Mouse (Mus musculus): ENCODE measurements around the gene Hoxc8.

Gene Hoxc8

GRCm38 (mm10) chr15:102990461-102991397, at the start of gene Hoxc8:
Gene Hoxc8 (plus strand): TSS chr15:102990607.
- Histone ChIP-seq H3K36me3 (ENCODE audit: control insufficient read depth, insufficient read depth, low read length, poor library complexity, severe bottlenecking) (no peaks in the 10 kb centered on the region), H3K27me3 (ENCODE audit: control insufficient read depth, insufficient read depth, low read length, poor library complexity, severe bottlenecking) (peaks cover 3% of the 10 kb centered on the region; the same call in 1 of the 2 replicates)
- no peak for DNase-seq (ENCODE audit: low read depth, low spot score)

DNA sequence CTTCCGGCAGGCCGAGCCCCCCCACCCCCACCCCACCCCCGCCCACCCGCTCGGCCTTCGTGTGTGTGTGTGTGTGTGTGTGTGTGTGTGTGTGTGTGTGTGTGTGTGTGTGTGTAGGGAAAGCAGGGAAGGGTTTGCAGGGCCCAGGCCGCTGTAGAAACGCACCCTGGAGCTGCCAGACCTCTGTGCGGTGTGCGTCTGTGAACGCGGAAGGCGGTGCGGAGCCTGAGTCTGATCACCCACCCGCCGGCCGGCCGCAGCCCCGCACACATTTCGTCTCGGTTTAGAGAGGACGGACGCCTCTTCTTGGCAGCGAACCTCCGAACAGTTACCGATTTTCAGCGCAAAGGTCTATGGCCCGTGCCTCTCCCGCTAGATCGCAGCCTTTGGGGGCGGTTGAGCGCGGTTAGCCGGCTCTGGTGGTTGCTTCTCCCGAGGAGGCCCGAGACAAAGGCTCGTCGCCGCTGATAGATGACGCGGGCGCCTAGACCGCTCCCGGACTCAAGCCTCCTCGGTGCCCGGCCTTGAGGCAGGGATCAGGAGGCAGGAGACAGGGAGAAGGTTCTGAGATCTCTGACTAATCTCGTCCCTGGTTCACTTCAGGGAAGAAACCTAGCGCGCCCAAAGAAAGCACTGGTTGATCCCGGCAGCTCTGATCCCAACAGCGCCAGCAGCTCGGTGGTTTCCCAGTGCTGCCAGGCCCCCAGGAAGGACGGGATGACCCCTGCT, 47.5 kb upstream of the Hoxc8 start:
- DNase-seq (ENCODE audit: low read depth, low spot score): no peak
- H3K36me3 ChIP-seq (ENCODE audit: control insufficient read depth, insufficient read depth, low read length, poor library complexity, severe bottlenecking): no peaks in the 10 kb centered on the region
- H3K27me3 ChIP-seq (ENCODE audit: control insufficient read depth, insufficient read depth, low read length, poor library complexity, severe bottlenecking): no peaks in the 10 kb centered on the region

DNA sequence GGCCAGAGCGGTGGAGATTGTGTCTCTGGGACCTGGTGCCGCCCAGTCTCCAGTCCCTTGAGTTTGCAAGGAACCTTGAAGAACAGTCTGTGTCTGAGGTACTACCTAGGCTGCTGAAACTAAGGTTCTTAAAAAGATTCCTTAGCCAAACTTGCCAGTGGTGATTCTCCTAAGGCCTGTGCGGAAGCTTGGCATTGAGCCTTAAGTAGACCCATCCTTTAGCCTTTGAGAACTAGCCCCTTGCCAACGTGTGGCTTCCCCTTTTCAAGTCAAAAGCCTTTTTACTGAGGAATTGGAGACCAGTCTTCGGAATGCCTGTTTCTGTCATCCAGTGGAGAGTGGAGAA, 47.0 kb upstream of the Hoxc8 start:
- no peak for DNase-seq (ENCODE audit: low read depth, low spot score)
- Histone ChIP-seq H3K36me3 (ENCODE audit: control insufficient read depth, insufficient read depth, low read length, poor library complexity, severe bottlenecking) (no peaks in the 10 kb centered on the region), H3K27me3 (ENCODE audit: control insufficient read depth, insufficient read depth, low read length, poor library complexity, severe bottlenecking) (no peaks in the 10 kb centered on the region)

GRCm38 (mm10) chr15:102945185-102946077, 45.0 kb upstream of the Hoxc8 start:
- peaks cover 6% of the 10 kb centered on the region; the same call in 1 of the 2 replicates for H3K27me3 ChIP-seq (ENCODE audit: control insufficient read depth, insufficient read depth, low read length, poor library complexity, severe bottlenecking)
- DNase-seq (ENCODE audit: low read depth, low spot score): no peak
- H3K36me3 ChIP-seq (ENCODE audit: control insufficient read depth, insufficient read depth, low read length, poor library complexity, severe bottlenecking): no peaks in the 10 kb centered on the region

- no peak for DNase-seq (ENCODE audit: low read depth, low spot score)
- Histone ChIP-seq H3K36me3 (ENCODE audit: control insufficient read depth, insufficient read depth, low read length, poor library complexity, severe bottlenecking) (no peaks in the 10 kb centered on the region), H3K27me3 (ENCODE audit: control insufficient read depth, insufficient read depth, low read length, poor library complexity, severe bottlenecking) (peaks cover 6% of the 10 kb centered on the region; the same call in 1 of the 2 replicates)
Observed at GRCm38 (mm10) chr15:102947276-102947675, 43.1 kb upstream of the Hoxc8 start.

GRCm38 (mm10) chr15:102948842-102949241, 41.6 kb upstream of the Hoxc8 start:
- Histone ChIP-seq H3K36me3 (ENCODE audit: control insufficient read depth, insufficient read depth, low read length, poor library complexity, severe bottlenecking) (no peaks in the 10 kb centered on the region), H3K27me3 (ENCODE audit: control insufficient read depth, insufficient read depth, low read length, poor library complexity, severe bottlenecking) (peaks cover 6% of the 10 kb centered on the region; the same call in 1 of the 2 replicates)
- no peak for DNase-seq (ENCODE audit: low read depth, low spot score)

- no peak for DNase-seq (ENCODE audit: low read depth, low spot score)
- peaks cover 6% of the 10 kb centered on the region; the same call in 1 of the 2 replicates for H3K27me3 ChIP-seq (ENCODE audit: control insufficient read depth, insufficient read depth, low read length, poor library complexity, severe bottlenecking)
- no peaks in the 10 kb centered on the region for H3K36me3 ChIP-seq (ENCODE audit: control insufficient read depth, insufficient read depth, low read length, poor library complexity, severe bottlenecking)
Observed at GRCm38 (mm10) chr15:102949696-102950095, 40.7 kb upstream of the Hoxc8 start.

GRCm38 (mm10) chr15:102950877-102951276, 39.5 kb upstream of the Hoxc8 start:
- no peaks in the 10 kb centered on the region for H3K36me3 ChIP-seq (ENCODE audit: control insufficient read depth, insufficient read depth, low read length, poor library complexity, severe bottlenecking)
- DNase-seq (ENCODE audit: low read depth, low spot score): no peak
- peaks cover 6% of the 10 kb centered on the region; the same call in 1 of the 2 replicates for H3K27me3 ChIP-seq (ENCODE audit: control insufficient read depth, insufficient read depth, low read length, poor library complexity, severe bottlenecking)

DNA sequence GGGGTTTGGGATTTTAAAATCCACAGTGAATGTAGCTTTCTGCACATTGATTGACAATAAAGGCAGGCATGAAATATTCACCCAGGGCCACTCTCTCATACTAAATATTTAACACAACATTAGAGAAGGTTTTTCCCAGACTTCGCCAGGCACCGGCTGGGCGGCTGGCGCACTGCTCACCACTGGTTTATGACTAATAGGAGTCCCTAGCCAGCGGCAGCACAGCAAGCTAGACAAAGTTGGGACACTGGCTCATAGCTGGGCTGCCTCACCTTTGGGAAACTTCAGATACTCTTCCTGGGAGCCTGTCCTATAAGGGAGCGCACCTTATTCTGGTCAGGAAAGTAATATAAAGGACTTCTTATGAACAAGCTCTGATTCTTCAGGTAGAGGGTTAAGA, 36.8 kb upstream of the Hoxc8 start:
- Histone ChIP-seq H3K27me3 (ENCODE audit: control insufficient read depth, insufficient read depth, low read length, poor library complexity, severe bottlenecking) (peaks cover 6% of the 10 kb centered on the region; the same call in 1 of the 2 replicates), H3K36me3 (ENCODE audit: control insufficient read depth, insufficient read depth, low read length, poor library complexity, severe bottlenecking) (no peaks in the 10 kb centered on the region)
- DNase-seq (ENCODE audit: low read depth, low spot score): no peak

GRCm38 (mm10) chr15:102954192-102955006, 36.0 kb upstream of the Hoxc8 start, which contains the start of gene Hoxc11:
Gene Hoxc11 (plus strand): TSS chr15:102954427.
- Histone ChIP-seq H3K27me3 (ENCODE audit: control insufficient read depth, insufficient read depth, low read length, poor library complexity, severe bottlenecking) (no peaks in the 10 kb centered on the region), H3K36me3 (ENCODE audit: control insufficient read depth, insufficient read depth, low read length, poor library complexity, severe bottlenecking) (no peaks in the 10 kb centered on the region)
- no peak for DNase-seq (ENCODE audit: low read depth, low spot score)

DNA sequence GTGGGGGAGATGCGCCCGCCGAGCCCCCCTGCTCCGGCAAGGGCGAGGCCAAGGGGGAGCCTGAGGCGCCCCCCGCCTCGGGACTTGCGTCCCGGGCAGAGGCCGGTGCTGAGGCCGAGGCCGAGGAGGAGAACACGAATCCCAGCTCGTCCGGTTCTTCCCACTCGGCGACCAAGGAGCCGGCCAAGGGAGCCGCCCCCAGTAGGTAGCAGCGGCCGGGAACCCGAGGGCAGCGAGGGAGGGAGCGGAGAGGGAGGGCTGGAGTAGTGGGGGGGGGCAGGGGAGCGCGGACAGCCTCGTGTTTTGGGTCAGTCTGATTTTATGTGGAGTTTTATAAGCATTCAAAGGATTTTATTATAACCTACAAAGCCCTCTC, 35.4 kb upstream of the Hoxc8 start:
- Histone ChIP-seq H3K36me3 (ENCODE audit: control insufficient read depth, insufficient read depth, low read length, poor library complexity, severe bottlenecking) (no peaks in the 10 kb centered on the region), H3K27me3 (ENCODE audit: control insufficient read depth, insufficient read depth, low read length, poor library complexity, severe bottlenecking) (no peaks in the 10 kb centered on the region)
- DNase-seq (ENCODE audit: low read depth, low spot score): no peak

DNA sequence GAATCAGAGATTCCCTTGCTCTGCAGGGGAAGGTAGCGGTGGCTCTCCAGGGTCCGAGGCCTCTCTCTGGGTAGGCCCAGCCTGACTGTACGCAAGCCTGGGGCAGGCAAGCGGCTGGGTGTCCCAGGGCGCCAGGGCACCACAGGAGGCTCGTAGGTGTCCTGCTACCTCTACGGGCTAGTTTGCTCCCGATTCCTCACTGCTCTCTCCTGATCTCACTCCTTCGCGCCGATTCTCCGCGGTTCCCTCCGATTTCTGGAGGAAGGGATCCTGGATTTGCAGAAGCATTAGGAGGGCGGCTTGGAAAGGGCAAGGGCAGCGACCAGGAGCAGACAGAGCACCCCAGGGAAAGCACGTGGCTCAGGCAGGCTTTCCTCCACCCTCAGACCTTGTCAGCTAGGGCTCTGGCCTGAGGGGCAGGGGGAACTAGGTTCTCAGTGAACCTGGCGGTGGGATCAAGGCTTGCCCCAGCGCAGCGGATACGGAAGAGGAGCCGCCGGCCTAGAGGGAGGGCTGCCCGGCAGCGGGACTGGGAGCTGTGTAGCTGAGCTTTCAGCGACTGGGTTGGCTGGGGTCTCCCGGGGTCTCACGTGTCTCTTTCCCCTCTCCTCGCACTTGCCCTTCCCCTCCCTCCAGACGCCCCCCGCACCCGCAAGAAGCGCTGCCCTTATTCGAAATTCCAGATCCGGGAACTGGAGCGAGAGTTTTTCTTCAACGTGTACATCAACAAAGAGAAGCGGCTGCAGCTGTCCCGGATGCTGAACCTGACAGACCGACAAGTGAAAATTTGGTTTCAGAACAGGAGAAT, 34.4 kb upstream of the Hoxc8 start:
- Histone ChIP-seq H3K36me3 (ENCODE audit: control insufficient read depth, insufficient read depth, low read length, poor library complexity, severe bottlenecking) (no peaks in the 10 kb centered on the region), H3K27me3 (ENCODE audit: control insufficient read depth, insufficient read depth, low read length, poor library complexity, severe bottlenecking) (no peaks in the 10 kb centered on the region)
- DNase-seq (ENCODE audit: low read depth, low spot score): no peak

DNA sequence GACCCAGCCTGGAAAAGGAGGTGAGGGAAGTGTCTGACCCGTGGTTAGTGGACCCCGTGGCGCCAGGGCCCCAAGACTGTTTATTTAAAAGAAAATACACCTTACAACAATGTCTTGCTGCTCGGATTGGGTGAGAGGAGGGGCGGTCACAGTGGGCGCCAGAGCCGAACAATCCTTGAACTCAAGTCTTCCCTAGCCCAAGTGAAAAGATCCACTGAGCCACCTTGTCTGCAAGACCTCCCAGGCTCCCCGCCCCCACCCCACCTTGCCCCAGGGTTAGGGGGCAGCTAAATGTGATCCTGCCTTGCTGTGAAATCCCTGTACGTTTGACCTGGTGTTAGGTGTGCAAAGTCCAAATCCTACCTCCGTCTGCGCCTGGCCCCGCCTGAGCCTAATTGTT, 33.5 kb upstream of the Hoxc8 start:
- H3K27me3 ChIP-seq (ENCODE audit: control insufficient read depth, insufficient read depth, low read length, poor library complexity, severe bottlenecking): no peaks in the 10 kb centered on the region
- H3K36me3 ChIP-seq (ENCODE audit: control insufficient read depth, insufficient read depth, low read length, poor library complexity, severe bottlenecking): no peaks in the 10 kb centered on the region
- no peak for DNase-seq (ENCODE audit: low read depth, low spot score)
